In the genomic region with DNA sequence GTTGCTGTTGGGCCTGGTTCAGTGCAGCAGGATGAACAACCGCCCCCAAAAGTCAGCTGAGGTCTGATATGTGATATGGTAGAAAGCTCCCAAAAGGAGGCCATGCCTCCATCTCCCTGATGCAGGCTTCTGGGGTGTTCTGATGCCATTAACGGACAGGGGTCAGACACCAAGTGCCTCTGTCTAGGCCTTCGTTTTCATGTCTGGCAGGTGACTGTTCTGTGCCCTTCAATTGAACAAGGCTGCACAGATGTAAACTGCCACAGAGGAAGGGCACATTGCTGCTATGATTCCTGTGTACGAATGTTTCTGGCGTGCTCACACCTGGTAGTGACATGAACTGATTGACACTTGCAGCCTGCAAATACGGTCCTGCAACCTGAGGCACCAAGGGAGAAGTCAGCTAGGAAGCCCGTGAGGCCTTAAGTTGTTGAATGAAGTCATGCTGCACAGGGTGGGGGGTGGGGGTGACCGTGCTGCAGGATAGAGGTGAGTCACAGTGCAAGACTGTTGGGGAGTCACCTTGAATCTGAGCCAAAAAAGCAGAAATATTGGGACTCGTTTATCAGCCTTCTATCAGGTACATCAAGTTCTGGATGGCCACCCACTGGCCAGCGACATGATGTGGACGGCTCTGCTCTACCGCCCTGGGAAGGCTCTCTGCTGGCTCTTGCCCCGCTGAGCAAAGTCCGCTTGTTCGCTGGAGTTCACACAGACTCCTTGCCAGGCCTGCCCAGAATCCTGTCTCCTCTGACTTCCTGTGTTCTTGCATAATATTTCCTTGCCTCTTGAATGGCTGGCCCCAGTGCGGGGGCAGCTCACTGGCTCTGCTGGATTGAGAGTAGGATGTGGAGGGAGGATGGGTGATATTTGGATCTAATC, we compare ENCODE assay signal across 8 mouse cellular contexts. TPM values are rescaled to one million over a fixed set of nuclear protein-coding genes. Genes with fewer than 3 reads are reported as not detected.
DNase-seq lines count a peak whose midpoint lies in the region; ATAC-seq and TF ChIP-seq lines count a peak whose summit lies in the region.

No protein-coding gene starts in this region.

- TF ChIP-seq CTCF in intestine, postnatal 0 days (IDR thresholded peaks at IDR 0.05; ENCODE audit: low read depth): peak; percentile 29; the same call in 1 of the 2 replicates
- 0 out of 2 replicates have a peak, but pooled peaks have one; percentile 1 for TF ChIP-seq CTCF in liver, postnatal 0 days (IDR thresholded peaks at IDR 0.05; ENCODE audit: low read depth)

- peak overlapping the region; percentile 22 for H3K27ac ChIP-seq in intestine, postnatal 0 days (ENCODE audit: low read depth, low read length)
- H3K27ac ChIP-seq in liver, postnatal 0 days (ENCODE audit: low read depth): peak overlapping the region; percentile 72
- no peak overlapping the region for H3K27ac ChIP-seq in midbrain, embryonic 10.5 days (replicated peaks)

- ATAC-seq in intestine, postnatal 0 days: peak; percentile 93
- ATAC-seq in liver, postnatal 0 days: peak; percentile 91

- H3K27me3 ChIP-seq in intestine, postnatal 0 days (replicated peaks; ENCODE audit: control insufficient read depth, insufficient read depth, low read length): no peaks in the 10 kb centered on the region
- no peaks in the 10 kb centered on the region for H3K27me3 ChIP-seq in liver, postnatal 0 days (ENCODE audit: insufficient read depth, low read length)
- no peaks in the 10 kb centered on the region for H3K27me3 ChIP-seq in midbrain, embryonic 10.5 days (ENCODE audit: low read depth, poor library complexity, severe bottlenecking)

- no peaks in the 10 kb centered on the region; the same call in 1 of the 2 replicates for H3K4me1 ChIP-seq in intestine, postnatal 0 days (replicated peaks; ENCODE audit: control insufficient read depth, insufficient read depth, low read length)
- H3K4me1 ChIP-seq in liver, postnatal 0 days (ENCODE audit: insufficient read depth): peaks cover 37% of the 10 kb centered on the region
- no peaks in the 10 kb centered on the region; the same call in 1 of the 2 replicates for H3K4me1 ChIP-seq in midbrain, embryonic 10.5 days

- peak; percentile 67 to 70 for DNase-seq in right cerebral cortex, postnatal 10 days (ENCODE audit: low spot score in 2 of 2)
- DNase-seq in right cerebral cortex, postnatal 14 days: no peak
- peak; percentile 90 for DNase-seq in fibroblast of lung, adult 2 months (ENCODE audit: low read depth)
- peak; percentile 79 for DNase-seq in liver, postnatal 0 days
- peak; percentile 75 for DNase-seq in urinary bladder, postnatal 14 days (ENCODE audit: low spot score)
- no peak for DNase-seq in midbrain, embryonic 10.5 days (ENCODE audit: low spot score)
- DNase-seq in c-Kit-positive CD71-positive TER-119-positive erythroid progenitor cells, embryonic 14.5 days (ENCODE audit: low spot score): no peak

- peak; percentile 89 for TF ChIP-seq EP300 in liver, postnatal 0 days (IDR thresholded peaks at IDR 0.05; ENCODE audit: low read depth)

- no peak overlapping the region for H3K9ac ChIP-seq in intestine, postnatal 0 days (ENCODE audit: low read depth, low read length)
- 0 out of 2 replicates have a peak overlapping the region, but pooled peaks have one; percentile 9 for H3K9ac ChIP-seq in liver, postnatal 0 days (replicated peaks)

- H3K4me2 ChIP-seq in intestine, postnatal 0 days (replicated peaks; ENCODE audit: low read depth): 0 out of 2 replicates have a peak overlapping the region, but pooled peaks have one; percentile 21
- no peak overlapping the region for H3K4me2 ChIP-seq in liver, postnatal 0 days (ENCODE audit: low read depth, low read length)

- 39% methylated on average over 16 of the region's 16 CpGs for WGBS in intestine, postnatal 0 days
- WGBS in liver, postnatal 0 days (ENCODE audit: insufficient replicate concordance): 29% methylated on average over 16 of the region's 16 CpGs
- WGBS in midbrain, embryonic 10.5 days: 84% methylated on average over 16 of the region's 16 CpGs

- no peaks in the 10 kb centered on the region for H3K36me3 ChIP-seq in intestine, postnatal 0 days (ENCODE audit: control insufficient read depth, insufficient read depth)
- no peaks in the 10 kb centered on the region for H3K36me3 ChIP-seq in liver, postnatal 0 days (replicated peaks; ENCODE audit: insufficient read depth, low read length)
- no peaks in the 10 kb centered on the region for H3K36me3 ChIP-seq in midbrain, embryonic 10.5 days

- H3K4me3 ChIP-seq in intestine, postnatal 0 days (ENCODE audit: low read depth, low read length): no peak overlapping the region
- H3K4me3 ChIP-seq in liver, postnatal 0 days (ENCODE audit: low read depth, low read length): no peak overlapping the region
- H3K4me3 ChIP-seq in midbrain, embryonic 10.5 days: no peak overlapping the region

- no peaks in the 10 kb centered on the region for H3K9me3 ChIP-seq in intestine, postnatal 0 days (ENCODE audit: control insufficient read depth)
- H3K9me3 ChIP-seq in liver, postnatal 0 days (ENCODE audit: low read length): no peaks in the 10 kb centered on the region
- no peaks in the 10 kb centered on the region for H3K9me3 ChIP-seq in midbrain, embryonic 10.5 days (replicated peaks)

RNA-seq across cellular contexts. Expression of gene Epas1, which starts 16.1 kb away (rescaled TPM):
- polyA plus RNA-seq in intestine, postnatal 0 days (2015; fragmentation: Nextera tagmentation; extraction: Ambion mirVana): 7.4 and 8.7 TPM in 2 replicates
- polyA plus RNA-seq in liver, postnatal 0 days (2015; fragmentation: Nextera tagmentation; extraction: Ambion mirVana): 7.5 and 8.2 TPM in 2 replicates
- polyA plus RNA-seq in midbrain, embryonic 10.5 days (2016; fragmentation: Nextera tagmentation; extraction: Ambion mirVana): 2.0 and 3.0 TPM in 2 replicates

Comparison
In these comparisons a context has a peak if more than half of its experiments do, and no peak if none do; other contexts are left out.
1. DNase-seq: peak in right cerebral cortex, postnatal 10 days (2 of 2), fibroblast of lung, adult 2 months (single experiment), liver, postnatal 0 days (single experiment) and urinary bladder, postnatal 14 days (single experiment); none in right cerebral cortex, postnatal 14 days (single experiment), midbrain, embryonic 10.5 days (single experiment) and c-Kit-positive CD71-positive TER-119-positive erythroid progenitor cells, embryonic 14.5 days (single experiment).